Mouse (Mus musculus) right cerebral cortex, adult 2 months (tissue): ENCODE results near the gene Apba2.

ENCODE experiments used
- DNase-seq, 2 experiments: peaks; one replicate each; pipeline ENCODE4 v3.0.0; 2021 to 2022; ENCODE audit warnings: low spot score in 2 of 2

The Apba2 gene

DNA sequence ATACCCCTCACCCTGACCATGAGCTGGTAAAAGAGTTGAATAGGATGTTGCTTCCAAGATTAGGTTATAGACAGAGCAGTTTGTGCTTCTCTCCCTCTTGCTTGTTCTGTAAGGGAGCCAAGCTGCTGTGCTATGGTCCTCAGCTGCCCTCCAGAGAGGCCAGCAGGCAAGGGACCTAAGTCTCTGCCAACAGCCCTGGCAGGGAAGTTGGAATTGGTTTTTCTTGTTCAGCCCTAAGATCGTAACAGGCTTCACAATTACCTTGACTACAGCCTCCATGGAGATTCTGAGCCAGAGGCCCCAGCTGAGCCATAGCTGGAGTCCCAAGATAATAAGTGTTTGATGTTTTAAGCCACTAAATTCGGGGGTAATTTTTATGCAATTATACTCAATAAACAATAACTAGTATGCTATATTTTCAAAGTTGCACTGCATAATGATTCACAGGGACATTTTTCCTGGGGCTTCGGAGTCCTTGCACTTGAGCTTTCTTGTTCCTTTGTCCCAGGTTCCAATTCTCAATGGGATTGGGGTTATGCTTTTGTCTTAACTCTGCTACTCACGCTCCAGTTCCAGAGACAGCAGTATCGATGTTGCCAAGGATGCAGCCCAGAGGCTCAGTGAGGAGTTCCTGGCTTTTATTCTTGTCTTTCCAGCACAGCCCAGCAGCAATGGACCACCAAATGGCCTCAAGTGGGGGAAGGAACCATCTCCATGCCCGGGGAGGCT, 224.6 kb downstream of the Apba2 start:
- peak in 1 of 2 experiments; percentile 47 for DNase-seq

DNA sequence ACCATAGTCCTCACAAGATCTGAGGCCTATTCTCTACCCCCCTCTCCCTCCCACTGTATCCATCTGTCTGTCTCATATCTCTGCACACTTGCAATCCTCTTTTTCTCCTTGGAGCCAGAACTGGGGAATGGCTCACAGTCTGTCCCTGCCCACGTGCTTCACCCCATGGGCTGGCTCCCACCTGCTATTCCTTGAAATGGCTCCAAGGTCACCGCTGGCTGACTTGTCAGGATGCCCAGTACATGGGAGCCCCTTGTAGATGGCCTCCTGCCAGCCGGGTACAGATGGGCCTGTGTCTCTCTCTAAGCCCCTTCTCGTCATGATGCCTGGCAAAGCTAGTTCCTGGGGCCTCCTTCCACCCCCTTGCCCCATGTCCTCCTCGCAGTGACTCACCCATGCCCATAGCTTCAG, 226.7 kb downstream of the Apba2 start:
- DNase-seq, result peak in 1 of 2 experiments; percentile 57

DNA sequence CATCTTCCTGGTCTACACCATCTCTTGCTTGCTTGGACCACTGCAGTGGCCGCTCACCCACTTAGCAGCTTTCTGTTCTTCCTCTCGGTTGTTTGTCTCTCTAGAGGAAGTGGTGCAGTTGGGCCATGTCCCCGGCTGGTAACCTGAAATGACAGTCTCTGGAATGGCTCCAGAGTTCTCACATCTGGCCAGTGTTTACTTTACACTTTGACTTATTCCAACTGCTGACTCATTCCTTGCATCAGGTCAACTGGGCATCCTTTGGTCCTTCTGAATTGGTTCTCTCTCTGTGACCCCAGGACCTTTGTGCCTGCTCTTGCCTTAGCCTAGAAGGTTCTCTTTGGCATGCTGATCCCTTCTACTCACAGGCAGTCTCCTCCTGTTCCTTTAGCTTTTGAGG, 227.3 kb downstream of the Apba2 start:
- DNase-seq, result no peak

DNA sequence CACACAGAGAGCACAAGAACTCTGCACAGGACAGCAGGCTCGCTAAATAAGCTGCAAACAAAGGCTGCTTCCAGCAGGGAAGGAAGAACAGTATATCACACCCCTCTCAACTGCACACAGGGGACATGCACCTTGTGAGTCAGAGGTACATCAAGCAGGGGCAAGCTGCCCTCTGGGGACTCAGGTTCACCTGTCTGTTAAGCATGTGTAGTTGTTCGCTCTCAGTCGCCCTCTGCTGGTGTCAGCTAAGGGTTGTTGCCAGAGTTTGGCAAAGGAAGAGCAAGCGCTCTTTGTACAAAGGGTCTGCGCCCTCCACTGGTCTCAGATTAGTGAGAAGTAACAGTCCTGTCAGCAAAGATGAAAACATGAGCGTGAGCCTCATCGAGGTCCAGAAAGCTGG, 228.3 kb downstream of the Apba2 start:
- DNase-seq, result peak; percentile 78 to 79

DNA sequence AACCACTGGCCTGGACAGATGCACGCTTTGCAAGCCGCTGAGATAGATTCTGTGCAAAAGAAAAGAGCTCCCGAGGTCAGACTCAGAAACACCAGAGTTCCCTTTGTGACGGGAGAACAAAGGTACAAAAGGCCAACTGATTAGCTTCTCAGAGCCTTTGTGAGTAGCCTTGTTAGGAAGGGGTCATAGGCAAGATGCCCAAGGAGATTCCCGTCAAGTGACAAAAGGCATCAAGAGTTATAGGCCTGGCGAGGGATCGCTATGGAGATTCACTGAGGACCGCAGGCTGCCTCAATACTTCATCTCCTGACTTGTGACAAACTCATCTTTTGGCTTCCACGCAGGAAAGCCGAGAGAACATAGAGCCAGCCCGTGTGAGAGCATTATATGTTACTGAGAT, 237.6 kb downstream of the Apba2 start:
- no peak for DNase-seq

DNA sequence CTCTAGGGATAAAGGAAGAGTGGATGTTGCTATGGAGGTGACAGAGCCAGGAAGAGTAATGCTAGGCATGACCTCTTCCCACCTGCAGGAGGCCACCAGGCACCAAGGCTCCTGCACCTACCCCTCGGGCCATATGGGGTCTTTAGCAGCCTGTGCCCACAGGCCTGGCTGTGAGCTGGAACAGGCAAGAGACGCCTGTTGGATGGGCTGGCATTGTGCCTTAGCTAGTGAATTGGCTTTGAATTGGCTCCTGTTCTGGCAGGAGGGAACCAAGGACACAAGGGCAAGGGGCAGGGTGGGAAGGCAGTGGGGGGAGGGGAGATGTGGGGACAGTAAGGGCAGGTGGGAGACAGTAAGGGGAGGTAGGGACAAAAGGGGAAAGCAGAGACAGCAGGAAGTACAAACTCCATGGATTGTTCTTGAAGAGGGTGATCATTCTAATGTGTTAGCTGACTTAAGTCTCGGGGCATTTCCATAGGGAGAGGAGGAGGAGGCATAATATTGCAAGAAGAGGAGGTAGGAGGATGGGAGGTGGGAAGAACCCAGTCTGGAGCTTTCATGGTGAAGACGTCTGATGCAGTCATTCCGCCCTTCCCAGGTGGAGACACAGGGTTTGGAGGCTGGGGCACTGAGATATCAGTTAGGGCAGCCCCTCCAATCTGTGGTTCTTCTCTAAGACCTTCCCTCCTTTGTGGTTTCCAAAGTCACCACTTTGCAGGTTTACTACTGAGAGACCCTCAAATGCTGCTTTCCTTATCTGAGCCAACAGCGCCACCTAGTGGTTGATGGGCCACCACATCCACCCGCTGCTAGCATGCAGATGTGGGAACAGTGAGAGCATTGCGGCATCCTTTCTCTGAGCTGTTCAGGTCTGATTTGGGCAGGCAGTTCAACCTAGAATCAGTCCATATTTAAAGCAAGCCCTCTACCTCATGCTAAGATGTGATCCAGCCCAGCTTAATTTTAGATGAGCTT, 240.1 kb downstream of the Apba2 start:
- DNase-seq, result peak; percentile 90 to 93

DNA sequence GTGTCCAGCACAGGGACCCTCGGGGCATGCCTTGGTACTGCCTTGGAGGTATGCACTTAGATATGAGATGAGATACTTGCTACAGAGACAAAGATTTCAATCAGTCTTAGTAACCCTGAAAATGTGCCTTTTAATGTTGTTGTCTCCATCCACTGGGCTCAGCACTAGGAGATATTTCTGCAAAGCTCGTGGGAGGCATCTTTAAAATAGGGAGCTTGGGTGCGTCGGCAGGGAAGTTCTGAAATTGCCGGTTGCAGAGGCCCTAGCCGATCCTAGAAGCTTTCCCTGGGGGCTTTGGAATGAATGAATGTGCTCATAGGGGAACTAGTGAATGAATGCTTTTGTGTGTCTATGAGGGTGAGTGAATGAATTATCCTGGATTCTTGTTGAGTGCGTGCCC, 242.1 kb downstream of the Apba2 start:
- DNase-seq, result peak; percentile 49 to 59

DNA sequence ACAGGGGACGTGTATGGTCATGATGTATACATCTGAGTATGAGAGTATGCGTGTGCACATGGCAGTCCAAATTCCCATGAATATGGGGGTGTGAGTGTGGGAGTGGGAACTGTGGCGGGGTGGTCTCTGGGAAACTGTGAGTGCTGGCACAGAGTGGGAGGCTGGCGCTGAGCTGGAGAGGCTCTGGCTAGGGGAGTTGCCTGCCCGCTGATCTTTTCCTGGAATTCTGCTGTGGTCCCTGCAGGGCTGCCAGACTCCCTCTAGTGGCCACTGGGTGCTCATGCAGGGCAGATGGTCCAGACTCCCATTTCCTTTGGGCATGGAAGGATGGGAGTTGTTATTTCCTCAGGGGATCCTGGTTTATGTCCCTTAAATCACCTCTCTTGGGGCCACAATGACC, 250.0 kb downstream of the Apba2 start:
- DNase-seq, result peak; percentile 70 to 74

DNA sequence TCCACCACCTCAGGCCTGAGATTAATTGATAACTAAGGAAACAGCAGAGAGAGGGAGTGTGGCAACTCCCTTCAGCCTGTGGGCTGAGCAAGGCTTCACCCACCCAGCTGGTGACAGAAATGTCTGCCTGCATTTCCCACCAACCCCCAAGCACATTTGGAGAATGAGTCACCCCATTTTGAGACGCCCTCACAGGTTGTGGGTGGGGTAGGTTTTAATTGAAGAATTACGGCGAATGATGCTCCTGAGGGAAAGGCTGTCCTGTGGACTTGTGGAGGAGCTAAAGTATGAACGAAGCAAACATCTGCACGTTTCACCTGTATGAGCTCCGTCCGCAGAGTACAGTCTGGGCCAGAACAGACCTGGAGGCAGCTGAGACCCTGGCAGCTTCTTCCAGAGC, 250.6 kb downstream of the Apba2 start:
- peak; percentile 83 to 86 for DNase-seq

DNA sequence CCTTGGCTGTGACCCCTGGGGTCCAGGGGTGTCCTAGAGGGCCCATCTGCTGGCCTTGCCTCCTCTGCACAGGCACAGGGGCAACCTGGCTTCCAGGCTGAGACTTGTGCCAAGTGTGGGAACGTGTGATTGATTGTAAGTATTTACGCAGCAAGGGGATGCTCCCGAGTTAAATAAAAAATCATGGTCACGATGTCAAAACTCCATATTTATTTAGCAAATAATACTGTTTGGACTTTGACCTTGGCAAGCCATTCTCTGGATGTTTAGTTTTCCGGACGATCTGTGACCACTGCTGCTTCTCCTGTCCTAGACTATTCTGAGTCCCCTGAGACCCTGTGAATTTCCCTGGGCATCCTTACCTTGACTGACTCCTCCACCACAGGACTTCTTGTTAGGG, 252.2 kb downstream of the Apba2 start:
- DNase-seq, result no peak

DNA sequence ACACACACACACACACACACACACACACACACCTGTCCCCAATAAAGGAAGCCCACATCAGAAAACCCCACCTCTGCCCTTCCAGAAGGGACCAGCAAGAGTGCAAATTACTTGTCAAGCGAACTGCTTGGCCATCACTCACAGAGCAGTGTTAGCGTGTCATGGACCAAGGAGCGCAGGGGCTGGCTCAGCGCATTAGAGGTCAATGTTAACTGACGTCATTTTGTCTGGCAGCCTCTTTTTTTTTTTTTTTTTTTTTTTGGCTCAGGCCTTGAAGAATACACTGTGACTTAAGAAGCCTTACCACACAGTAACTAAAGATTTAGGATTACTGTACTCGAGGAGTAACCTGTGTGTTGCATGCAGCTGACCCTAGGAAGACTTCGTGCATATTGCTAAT, 252.7 kb downstream of the Apba2 start:
- no peak for DNase-seq

DNA sequence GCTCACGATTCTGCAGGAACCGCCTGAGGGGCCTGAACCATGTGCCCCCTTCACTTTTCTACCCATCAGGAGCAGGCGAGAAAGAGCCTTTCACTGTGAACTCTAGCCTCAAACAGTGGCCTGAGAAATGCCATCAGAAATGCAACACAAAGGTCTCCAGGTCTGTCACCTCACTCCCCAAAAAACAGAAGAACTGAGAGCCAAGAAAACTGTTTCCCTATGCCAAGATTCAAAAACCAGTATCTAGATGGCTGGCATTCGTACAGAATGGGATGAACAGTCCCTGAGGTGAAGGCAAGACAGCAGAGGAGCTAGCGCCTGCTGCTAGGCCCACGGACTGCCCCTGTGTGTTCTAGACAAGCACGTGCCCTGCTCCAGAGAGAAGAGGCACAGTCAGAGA, 253.6 kb downstream of the Apba2 start:
- DNase-seq, result peak in 1 of 2 experiments; percentile 13

DNA sequence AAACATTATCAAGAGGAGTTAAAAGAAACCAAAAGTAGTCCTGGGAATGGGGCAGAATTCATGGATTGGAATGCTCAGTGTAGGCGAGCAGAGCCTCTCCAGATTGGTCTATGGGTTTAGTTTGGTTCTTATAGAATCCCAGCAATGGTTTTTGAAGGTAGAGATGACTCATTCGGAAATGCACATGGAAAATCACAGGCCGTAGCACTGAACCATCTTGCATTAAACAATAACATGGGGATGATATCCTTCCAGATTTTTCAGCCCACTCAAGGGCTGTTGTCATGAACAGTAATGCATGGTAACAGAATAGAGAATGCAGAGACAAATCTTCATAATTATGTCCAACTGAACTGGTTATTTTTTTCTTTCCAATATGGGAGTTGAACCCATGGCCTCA, 264.1 kb downstream of the Apba2 start:
- peak in 1 of 2 experiments; percentile 35 for DNase-seq

DNA sequence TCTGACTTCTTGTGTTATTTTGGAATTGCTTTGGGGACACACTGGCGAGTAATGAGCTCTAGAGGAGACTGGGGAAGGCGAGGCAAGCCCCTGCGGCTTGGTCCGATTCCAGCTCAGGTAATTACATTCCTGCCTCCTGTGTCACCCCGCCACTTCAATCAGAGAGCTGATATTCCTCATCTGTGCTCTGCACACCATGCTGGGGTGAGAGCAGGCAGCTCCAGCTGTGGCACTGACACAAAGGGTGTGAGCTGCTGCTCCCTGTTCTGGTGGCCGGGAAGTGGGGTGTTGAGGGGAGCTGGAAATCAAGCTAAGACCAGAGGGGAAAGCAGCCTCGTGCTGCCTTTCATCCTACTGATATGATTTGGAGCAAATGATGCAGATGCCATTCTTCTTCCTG, 268.3 kb downstream of the Apba2 start:
- no peak for DNase-seq

DNA sequence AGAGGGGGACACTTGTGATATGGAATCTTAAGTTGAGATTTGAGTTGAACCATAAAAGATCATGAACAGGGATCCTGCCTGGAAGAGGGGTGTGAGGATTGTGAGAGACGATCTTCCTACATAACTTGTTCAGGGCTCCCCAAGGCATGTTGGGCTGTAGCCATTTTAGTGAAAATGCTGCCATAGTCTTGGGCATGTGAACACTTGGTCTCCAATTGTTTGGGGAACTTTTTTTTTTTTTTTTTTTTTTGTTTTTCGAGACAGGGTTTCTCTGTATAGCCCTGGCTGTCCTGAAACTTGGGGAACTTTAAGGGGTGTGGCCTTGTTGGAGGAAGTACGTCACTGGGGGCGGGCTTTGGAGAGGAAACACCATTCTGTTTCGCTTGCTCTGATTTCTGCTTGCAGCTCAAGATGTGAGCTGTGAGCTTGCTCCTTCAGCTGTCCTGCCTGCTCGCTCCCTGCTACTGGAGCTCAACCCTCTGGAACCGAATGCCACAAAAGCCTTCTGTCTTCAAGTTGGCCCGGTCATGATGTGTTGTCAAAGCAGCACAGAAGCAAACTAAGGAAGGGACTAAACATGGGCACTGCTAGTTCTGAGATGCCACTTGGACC, 269.4 kb downstream of the Apba2 start:
- DNase-seq, result no peak

DNA sequence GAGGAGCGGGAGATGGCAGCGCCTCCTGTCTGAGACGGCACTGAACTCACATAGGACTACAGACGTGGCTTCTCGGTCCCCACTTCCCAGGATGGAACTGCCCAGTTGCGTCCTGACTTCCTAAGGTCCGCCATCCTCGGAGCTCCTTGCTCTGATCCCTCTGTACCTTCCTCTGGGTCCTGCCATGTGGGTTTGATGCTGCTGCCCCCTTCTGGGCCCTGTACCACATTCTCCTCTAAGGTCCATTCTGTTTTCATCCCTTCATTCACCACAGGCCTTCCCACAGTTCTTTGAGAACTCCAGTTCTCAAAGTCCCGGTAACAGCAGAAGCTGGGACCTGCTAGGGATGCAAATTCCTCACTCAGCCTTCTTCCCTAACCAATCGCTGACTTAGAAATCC, 272.0 kb downstream of the Apba2 start:
- DNase-seq, result no peak

DNA sequence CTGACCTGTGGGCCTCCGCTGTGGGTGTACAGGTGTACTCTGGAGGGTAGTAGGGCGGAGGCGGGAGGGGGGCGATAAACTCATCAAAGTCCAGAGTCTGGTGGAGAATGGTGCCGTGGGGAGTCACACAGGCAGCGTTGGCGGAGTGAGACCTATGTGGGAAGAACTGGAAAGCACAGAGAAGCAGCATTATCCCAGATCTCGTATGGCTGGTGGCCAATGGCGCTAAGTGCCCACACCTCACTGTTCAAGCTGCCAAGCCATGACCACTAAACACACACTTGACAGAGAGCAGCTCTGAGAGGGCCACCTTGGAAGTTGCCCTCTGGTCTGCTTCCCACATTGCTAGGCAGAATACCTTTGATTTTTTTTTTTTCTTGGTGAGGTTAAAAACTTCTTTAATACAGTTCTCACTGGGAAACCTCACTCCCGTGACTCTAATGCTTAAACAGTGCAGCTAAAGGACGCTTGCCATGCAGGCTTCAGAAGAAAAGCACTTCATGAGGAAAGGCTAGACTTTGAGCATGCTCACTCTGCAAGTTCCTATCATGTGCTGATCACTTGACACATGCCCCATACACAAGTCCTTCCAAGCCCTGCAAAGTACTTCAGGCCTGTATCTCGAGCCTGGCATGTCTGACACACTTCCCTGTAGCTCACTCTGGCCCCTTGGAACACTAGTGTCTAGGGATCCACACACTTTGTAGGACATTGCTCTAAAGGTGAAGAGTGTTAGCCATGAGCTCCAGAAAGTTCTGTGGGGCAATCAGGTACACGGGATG, 275.4 kb downstream of the Apba2 start:
- peak; percentile 70 to 72 for DNase-seq

DNA sequence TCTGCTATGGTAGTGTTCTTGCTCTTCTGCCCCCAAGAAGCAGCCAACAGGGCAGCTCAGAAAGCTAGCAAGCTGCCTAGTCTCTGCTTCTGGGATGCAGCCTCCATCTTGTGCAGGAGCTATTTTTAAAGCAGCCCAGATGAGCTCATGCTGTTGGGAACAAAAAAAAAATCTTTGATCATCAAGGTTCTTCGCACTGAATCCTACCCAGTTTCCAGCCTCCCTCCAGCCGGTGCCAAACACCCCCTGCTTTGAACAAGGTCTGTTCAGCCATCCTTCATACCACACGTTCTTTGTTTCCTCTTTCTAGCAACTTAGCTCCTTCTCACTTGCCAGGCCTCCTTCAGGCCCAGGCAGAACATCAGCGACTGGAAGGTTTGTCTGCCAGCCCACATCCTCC, 278.0 kb downstream of the Apba2 start:
- peak; percentile 71 to 78 for DNase-seq

DNA sequence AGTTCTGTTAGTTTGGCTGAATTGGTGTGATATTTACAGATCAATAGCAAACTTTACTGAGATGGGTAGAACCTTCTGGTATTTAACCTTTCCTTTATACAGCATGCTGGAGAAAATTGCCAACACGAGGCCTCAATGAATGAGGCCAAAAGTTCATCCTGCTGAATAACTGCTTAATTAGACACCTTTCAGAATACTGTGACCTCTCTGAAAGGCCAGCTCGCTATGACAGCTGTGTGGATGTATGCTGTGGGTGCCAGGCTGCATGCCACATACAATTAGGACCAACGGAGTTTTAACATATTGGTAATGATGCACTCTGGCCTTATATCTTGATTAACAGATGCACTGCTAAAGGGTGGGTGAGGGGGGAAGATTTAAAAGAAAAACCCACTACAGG, 283.5 kb downstream of the Apba2 start:
- DNase-seq, result no peak

DNA sequence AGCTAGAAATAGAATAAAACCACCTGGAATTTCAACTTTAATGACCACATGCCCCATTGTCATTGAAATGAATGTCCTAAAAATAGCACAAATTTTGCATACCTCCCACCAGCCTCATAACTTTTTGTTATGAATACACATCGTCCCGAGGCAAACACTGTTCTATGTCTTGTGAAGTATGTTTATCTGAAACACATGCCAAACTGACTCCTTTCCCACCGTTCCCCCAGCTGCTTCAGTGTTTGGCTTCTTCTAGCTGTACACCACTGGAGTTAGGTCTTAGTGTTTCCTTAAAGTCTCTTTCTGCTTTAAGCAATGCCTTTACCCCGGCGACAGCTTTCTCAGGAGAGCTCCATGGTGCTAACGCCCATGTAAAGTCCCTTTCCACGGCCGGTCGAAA, 289.6 kb downstream of the Apba2 start:
- DNase-seq, result no peak

DNA sequence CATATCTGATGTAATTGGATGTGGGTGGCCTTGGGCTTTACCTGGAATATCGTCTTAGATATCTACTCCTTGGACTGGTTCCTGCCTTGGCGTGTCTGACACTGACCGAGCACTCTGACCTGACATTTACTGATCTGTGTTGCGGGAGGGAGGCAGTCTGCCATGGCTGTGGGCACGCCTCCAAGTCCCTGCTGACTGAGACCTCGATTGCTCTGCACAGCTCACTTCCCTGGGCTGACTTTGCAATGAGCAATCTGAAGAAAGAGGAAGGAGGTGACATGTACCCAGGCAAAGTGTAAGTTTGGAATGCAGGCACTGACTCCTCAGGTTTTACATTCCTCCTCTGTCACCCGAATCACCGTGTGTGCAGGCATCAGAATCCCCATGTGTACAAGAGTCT, 290.5 kb downstream of the Apba2 start:
- no peak for DNase-seq

DNA sequence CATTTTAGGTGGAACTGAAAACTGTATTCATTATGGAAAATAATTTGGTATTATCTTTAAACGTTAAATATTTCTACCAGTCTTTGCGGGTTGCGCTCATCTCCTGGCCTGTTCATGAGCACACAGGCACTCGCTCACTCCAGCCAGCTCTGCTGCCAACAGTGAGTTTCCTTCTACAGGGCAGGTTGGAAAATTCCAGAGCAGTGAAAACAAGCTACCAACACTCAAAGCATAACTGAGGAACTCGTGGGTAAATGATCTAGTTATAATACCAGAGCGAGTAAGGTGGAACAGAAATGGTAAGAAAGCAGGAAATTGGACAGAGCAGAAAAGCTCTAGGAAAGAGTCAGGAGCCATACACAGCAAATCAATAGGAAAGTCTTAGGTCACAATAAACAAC, 294.0 kb downstream of the Apba2 start:
- no peak for DNase-seq
